Mouse (Mus musculus) macrophage (primary cell): ENCODE results near the gene Elfn1. TPM values are rescaled to one million over a fixed set of nuclear protein-coding genes. Genes with fewer than 3 reads are reported as not detected.

Experiments used
- H3K27ac ChIP-seq: fragments of 350-480 bp; formaldehyde crosslinking; 2 replicates; pipeline ENCODE4 v1.9.0; 2021
- H3K36me3 ChIP-seq: fragments of 350-480 bp; formaldehyde crosslinking; 2 replicates; pipeline ENCODE4 v1.9.0; 2021; ENCODE audit errors: inconsistent target
- H3K4me3 ChIP-seq: fragments of 350-480 bp; formaldehyde crosslinking; 2 replicates; pipeline ENCODE4 v1.9.0; 2021; ENCODE audit errors: inconsistent target
- H3K79me2 ChIP-seq: fragments of 350-480 bp; formaldehyde crosslinking; 2 replicates; pipeline ENCODE4 v1.9.0; 2021; ENCODE audit errors: inconsistent target
- WGBS: methylation state at CpG from one replicate; pipeline ENCODE4 v1.1.7; 2026; ENCODE audit warnings: inconsistent platforms; ENCODE audit not compliant: missing documents; 5-methylcytosine and 5-hydroxymethylcytosine counted together
- polyA plus RNA-seq: library from polyadenylated mRNA; stranded (reverse); fragments of 250-400 nt; gene quantifications from 3 replicates; pipeline ENCODE4 v1.2.4, GENCODE M21; 2018; ENCODE audit warnings: inconsistent platforms

Elfn1 gene
- polyA plus RNA-seq, 1 experiment from 2014 or later: not detected

- H3K27ac ChIP-seq: no peak overlapping the region
- no peaks in the 10 kb centered on the region for H3K36me3 ChIP-seq
- H3K4me3 ChIP-seq: no peak overlapping the region
- H3K79me2 ChIP-seq: no peaks in the 10 kb centered on the region
- WGBS: 57% methylated on average over 6 of the region's 9 CpGs
Observed at GRCm38 (mm10) chr5:139906507-139906906, 1.2 kb upstream of the Elfn1 start.

DNA sequence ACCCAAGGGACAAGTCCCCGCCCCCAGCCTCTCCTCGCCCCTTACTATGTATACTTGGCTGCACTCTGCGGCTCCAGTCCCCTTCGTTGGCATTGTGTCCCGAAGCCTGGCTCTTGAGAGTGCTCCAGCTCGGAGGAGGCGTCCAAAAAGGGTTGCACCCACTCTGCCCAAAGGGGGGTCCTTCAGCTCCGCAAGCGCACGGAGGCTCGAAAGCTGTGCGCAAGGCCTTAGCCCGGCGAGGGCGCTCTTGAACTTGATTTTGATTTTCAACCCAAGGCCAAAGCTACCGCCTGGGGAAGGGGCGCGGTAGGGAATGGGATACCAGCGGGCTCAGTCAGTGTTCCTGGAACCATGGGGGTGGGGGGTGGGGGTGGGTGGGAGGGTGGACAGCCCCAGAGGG is 502 bp upstream of the Elfn1 start:
- no peaks in the 10 kb centered on the region for H3K79me2 ChIP-seq
- H3K36me3 ChIP-seq: no peaks in the 10 kb centered on the region
- no peak overlapping the region for H3K27ac ChIP-seq
- H3K4me3 ChIP-seq: no peak overlapping the region
- 13% methylated on average over 15 of the region's 19 CpGs for WGBS

DNA sequence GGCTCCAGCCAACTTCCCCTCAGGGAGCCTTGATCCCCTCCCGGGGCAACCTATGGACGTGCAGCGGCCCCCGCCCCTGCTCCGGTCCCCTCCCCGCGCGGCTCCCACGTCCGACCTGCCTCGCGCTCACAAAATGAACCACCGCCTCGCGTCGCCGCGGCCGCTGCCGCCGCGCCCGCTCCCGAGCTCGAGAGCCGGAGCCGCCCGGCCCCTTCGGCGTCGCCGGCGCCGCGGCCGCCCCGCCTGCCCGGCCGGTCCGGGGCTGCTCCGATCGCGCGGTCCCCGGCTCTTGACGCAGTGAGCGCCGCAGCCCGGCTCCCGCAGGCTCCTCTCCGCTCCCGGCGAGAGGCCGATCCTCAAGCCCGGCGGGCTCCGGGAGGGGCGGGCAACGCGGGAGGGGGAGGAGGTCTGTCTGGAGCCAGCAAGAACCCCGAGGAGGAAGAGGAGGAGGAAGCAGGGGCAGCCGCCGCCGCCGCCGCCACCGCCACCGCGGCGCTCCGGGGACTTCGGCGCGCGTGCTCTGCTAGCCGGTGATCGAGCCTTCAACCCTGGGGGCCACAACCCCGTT is 584 bp downstream of the Elfn1 start:
- Histone ChIP-seq H3K27ac (no peak overlapping the region), H3K36me3 (no peaks in the 10 kb centered on the region), H3K4me3 (no peak overlapping the region), H3K79me2 (no peaks in the 10 kb centered on the region)
- under 1% methylated on average over 57 of the region's 78 CpGs for WGBS

DNA sequence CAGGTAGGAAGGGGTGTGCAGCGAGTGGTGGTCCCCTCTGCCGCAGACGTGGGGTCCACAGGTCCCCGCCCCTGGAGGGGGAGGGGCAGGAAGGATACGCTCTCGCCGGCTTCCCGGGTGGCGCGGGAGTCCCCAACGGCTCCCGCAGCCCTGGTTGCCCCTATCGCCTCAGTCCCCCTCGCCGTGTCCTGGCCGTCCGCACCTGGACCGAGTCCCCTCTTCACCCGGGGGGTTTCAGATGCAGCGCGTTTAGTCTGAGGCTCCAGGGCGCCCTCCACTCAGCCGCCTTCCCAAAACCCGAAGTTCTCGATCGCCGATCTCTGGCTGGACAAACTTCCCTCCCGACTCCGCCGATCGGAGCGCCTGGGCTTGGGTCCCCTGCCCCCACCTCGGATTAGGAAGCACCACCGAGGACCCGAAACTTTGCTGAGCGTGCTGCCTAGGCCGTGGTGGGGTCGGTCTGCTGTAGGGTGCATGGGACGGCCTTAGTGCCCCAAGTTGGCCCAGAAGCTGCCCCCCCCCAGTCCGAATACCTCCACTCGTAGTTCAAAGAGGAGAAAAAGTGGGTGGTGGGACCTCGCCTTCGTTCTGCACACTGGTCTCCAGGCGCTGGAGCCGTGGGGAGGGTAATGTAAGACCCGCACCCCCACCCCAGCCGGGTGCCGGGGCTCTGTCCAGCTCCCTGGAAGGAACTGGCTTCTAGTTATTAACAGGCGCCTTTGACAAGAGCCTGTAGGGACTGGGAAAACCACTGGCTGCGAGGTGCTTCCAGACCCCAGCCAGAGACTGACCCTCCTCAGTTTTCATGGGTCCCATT is 1.3 kb downstream of the Elfn1 start:
- Histone ChIP-seq H3K79me2 (no peaks in the 10 kb centered on the region), H3K36me3 (no peaks in the 10 kb centered on the region), H3K27ac (no peak overlapping the region), H3K4me3 (no peak overlapping the region)
- WGBS: 3% methylated on average over 39 of the region's 50 CpGs

GRCm38 (mm10) chr5:139909710-139910550 is 2.2 kb downstream of the Elfn1 start:
- Histone ChIP-seq H3K4me3 (no peak overlapping the region), H3K36me3 (no peaks in the 10 kb centered on the region), H3K79me2 (no peaks in the 10 kb centered on the region), H3K27ac (no peak overlapping the region)
- 6% methylated on average over 29 of the region's 29 CpGs for WGBS

GRCm38 (mm10) chr5:139910755-139911300 is 3.1 kb downstream of the Elfn1 start:
- Histone ChIP-seq H3K79me2 (no peaks in the 10 kb centered on the region), H3K4me3 (no peak overlapping the region), H3K36me3 (no peaks in the 10 kb centered on the region), H3K27ac (no peak overlapping the region)
- 61% methylated on average over 3 of the region's 3 CpGs for WGBS

DNA sequence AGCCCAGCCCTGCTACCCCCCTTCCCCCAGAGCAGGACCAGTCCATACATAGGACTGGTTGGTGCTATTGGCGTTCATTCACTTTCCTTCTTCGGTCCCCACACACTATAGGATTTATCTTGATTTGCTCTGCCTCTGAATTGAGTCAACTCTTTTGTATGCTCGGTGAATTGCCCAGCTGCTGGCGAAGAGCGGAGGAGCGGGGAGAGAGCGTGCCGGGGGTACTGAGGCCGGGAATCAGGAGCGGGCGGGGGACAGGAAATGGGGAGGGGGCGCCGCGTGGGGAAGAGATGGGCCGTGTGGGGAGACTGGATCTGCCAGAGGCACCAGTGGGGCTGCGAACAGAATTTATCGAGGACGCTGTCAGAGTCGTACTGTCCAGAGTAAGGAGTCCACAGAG is 3.8 kb downstream of the Elfn1 start:
- H3K27ac ChIP-seq: no peak overlapping the region
- no peak overlapping the region for H3K4me3 ChIP-seq
- 13% methylated on average over 18 of the region's 19 CpGs for WGBS
- H3K36me3 ChIP-seq: no peaks in the 10 kb centered on the region
- H3K79me2 ChIP-seq: no peaks in the 10 kb centered on the region

DNA sequence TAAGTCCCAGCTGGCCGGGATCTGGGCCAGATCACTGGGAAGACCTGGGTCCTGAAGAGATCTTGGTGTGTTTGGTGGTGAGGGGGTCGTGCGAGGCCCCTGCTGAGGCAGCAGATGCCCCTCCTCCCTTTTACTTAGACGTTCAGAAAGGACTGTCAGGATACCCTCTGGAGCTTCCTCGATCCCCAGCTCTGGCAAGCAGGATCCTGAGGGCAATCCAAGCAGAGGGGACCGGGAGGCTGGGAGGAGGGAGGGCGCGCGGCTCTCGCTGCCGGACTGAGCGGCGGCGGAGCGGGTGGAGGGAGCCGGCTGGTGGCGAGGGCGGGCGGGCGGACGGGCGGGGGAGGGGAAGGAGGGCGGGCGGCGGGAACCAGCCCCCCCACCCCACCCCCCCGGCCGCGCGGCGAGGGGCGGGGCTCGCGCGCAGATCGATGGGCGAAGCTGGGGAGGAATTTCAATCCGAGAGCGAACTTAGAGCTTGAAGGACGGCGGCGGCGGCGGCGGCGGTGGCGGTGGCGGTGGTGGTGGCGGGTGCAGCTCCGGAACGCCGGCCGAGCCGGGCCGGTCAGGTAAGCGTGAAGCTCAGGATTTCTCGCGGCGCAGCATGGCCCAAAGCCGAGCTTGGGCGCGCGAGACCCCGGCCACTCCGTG is 4.5 kb downstream of the Elfn1 start:
- Histone ChIP-seq H3K27ac (no peak overlapping the region), H3K79me2 (no peaks in the 10 kb centered on the region), H3K36me3 (no peaks in the 10 kb centered on the region), H3K4me3 (no peak overlapping the region)
- 2% methylated on average over 43 of the region's 64 CpGs for WGBS

- no peaks in the 10 kb centered on the region for H3K79me2 ChIP-seq
- no peaks in the 10 kb centered on the region for H3K36me3 ChIP-seq
- no peak overlapping the region for H3K27ac ChIP-seq
- H3K4me3 ChIP-seq: no peak overlapping the region
- WGBS: 72% methylated on average over 11 of the region's 11 CpGs
Observed at GRCm38 (mm10) chr5:139921666-139922065, 13.9 kb downstream of the Elfn1 start.

GRCm38 (mm10) chr5:139923867-139924266 is 16.1 kb downstream of the Elfn1 start:
- Histone ChIP-seq H3K4me3 (no peak overlapping the region), H3K79me2 (no peaks in the 10 kb centered on the region), H3K36me3 (no peaks in the 10 kb centered on the region), H3K27ac (no peak overlapping the region)
- WGBS: 93% methylated on average over 8 of the region's 8 CpGs

DNA sequence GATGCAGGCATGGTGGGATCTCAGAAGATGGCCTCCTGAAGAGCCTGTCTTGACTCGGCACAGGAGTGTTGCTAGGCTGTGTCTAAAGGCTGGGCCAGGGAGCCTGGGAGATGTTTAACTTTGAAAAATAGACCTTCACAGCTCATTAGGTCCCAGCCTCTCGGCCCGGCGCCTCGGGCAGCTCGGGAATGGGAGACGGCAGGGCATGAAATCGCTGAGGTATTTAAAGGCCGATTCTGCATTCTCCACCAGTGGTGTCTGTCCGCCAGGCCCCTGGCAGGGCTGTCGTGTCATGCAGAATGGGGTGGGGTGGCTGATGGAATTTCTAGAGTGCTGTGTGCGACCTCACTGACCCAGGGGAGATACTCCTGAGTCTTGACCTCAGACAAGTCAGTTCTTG is 22.4 kb downstream of the Elfn1 start:
- Histone ChIP-seq H3K79me2 (no peaks in the 10 kb centered on the region), H3K36me3 (no peaks in the 10 kb centered on the region), H3K4me3 (no peak overlapping the region), H3K27ac (no peak overlapping the region)
- 94% methylated on average over 12 of the region's 12 CpGs for WGBS

GRCm38 (mm10) chr5:139930927-139931351 is 23.2 kb downstream of the Elfn1 start:
- Histone ChIP-seq H3K4me3 (no peak overlapping the region), H3K27ac (no peak overlapping the region), H3K36me3 (no peaks in the 10 kb centered on the region), H3K79me2 (no peaks in the 10 kb centered on the region)
- 3% methylated on average over 11 of the region's 12 CpGs for WGBS

DNA sequence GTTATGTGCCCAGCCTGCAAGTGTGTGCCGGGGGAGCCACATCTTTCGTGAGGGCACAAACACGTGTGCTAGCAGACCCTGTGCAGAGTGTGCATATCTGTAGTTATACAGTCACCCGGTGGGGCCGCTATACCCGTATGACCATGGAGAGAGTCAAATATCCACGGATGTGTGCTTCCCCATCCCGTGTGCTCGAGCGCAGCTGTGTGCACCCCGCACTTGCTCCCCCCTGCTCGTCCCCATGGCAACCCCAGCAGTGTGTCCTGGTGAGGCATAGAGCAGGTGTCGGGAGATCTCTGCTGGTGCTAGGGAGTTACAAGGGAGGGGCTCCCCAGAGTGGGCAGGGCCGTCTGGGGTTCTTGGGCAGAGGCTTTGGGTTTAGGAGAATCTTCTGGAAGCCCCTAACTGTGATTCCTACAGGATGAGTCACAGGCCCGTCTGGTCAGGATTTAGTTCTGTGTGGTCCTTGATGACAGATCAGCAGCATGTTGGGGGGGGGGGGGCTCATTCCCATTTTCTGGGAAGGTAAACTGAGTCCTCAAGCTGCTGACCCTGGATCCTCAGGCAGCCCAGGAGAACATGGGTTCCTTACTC is 24.3 kb downstream of the Elfn1 start:
- no peaks in the 10 kb centered on the region for H3K36me3 ChIP-seq
- no peak overlapping the region for H3K27ac ChIP-seq
- H3K79me2 ChIP-seq: no peaks in the 10 kb centered on the region
- no peak overlapping the region for H3K4me3 ChIP-seq
- 46% methylated on average over 15 of the region's 15 CpGs for WGBS
